Mouse (Mus musculus) left cerebral cortex, adult 18-20 months (tissue): ENCODE measurements around the gene Pou2f3. TPM values are rescaled to one million over a fixed set of nuclear protein-coding genes. Genes with fewer than 3 reads are reported as not detected.

Experiments used
- DNase-seq, 2 experiments: peaks; one replicate each; pipeline ENCODE4 v3.0.0; 2021 to 2022; ENCODE audit warnings: low spot score in 2 of 2, mixed read lengths in 1 of 2
- total RNA-seq, 2 experiments: library from RNA; stranded (reverse); gene quantifications; 2 replicates each; pipeline ENCODE4 v1.2.3; 2021

Gene Pou2f3
- total RNA-seq, 2 experiments from 2014 or later = 0.21 to 0.37 TPM

GRCm38 (mm10) chr9:43085686-43086285, 124.4 kb downstream of the Pou2f3 start:
- DNase-seq = no peak

DNA sequence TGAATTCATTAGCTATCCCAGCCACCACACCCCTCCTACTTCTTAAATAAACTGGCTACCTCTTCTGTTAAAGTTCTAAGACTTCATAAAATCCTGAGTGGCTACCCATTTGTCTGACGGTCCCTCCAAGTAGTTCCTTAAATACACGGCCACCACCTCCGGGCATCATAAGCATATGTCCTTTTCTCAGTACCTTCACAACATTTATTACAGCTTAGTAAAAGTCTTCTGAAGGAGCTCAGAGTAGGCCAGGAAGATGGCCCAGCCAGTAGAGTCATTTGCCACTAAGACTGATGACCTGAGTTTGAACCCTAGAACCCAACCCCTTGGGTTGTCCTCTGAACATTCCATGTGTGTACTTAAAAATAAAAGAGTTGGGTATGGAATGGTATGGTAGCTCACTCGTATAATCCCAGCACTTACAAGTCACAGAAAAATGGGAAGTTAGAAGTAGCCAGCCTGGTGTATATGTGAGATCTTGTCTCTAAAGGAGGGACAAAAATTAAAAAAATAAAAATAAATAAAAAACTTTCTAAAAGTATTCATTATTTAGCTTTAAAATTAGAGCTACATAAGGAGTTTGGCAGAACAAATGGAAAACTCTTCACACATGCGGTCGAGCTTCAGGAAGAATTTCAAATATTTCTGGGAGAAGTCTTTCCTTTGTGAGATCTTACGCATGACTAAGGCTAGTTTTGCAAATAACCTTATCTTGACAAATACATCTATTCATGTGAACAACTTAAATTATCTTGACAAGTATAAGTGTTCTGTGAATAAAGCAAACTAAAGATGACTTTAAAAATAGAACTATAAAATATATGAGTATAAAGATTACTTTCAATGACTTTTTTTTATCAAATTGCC, 125.4 kb downstream of the Pou2f3 start:
- no peak for DNase-seq

DNA sequence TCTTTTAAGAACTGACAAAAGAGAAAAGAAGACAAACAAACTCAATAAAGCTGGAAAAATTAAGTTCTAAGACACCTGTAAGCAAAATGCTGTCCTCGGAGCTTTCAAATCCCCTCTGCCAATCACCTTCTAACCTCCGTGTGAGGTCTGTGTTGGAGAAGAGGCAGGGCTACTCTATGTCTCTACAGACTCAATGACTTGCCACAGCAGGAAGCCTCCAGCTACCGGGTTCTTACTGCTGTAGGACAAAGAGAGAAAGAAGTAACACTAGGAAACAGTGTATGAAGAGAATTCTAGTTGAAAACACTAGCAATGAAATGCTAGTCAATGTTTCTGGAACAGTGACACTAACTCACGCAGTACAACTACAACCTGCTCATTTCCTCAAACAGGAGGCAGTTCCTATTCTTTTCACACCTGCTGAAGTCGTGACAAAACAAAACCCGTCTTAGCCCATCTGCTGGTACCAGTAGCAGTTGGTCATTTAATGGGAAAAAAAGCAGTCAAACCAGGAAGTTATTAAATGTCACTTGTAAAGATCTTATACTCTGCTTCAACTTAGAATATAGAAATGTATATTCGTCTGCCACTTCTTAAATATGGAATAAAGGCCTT, 126.6 kb downstream of the Pou2f3 start:
- no peak for DNase-seq

- DNase-seq = no peak
Measured at GRCm38 (mm10) chr9:43078711-43079110, 131.5 kb downstream of the Pou2f3 start.

GRCm38 (mm10) chr9:43076163-43076562, 134.0 kb downstream of the Pou2f3 start:
- DNase-seq = no peak

DNA sequence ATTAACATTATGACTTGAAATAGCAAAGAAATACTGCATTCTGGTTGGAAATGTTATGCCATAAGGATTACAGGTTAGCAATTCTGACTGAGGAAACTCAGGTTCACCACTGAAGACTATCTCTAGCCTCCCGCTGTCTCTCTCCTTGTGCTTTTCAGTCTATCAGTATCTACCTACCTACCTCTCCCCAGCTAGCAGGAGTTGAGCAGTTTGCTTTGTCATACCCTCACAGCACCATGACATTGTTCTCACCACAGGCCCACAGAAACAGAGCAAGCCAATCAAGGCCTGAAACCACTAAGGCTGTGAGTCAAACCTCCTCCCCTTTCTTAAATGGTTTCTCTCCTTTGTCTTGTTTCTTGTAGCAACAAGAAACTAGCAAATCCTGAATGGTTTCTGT, 135.6 kb downstream of the Pou2f3 start:
- no peak for DNase-seq

Other genes starting within 250 kb of the Pou2f3 start
- gene Arhgef12, start 103.1 kb downstream of the Pou2f3 start, total RNA-seq = 100 to 1,000 TPM; 144 to 145 TPM
- gene Tmem136, start 93.8 kb downstream of the Pou2f3 start, total RNA-seq = 10 to 100 TPM; 15.9 to 20.7 TPM
- gene Oaf, start 29.5 kb upstream of the Pou2f3 start, total RNA-seq = 10 to 100 TPM; 15.2 to 17.9 TPM
- gene Trim29, start 100.5 kb upstream of the Pou2f3 start, total RNA-seq = under 1 TPM in 1 of 2 experiments, not detected in 1; 0.30 TPM